Mouse (Mus musculus): ENCODE measurements at regions not wholly inside any gene's neighbourhood (a gene's known extent, or its start where the extent isn't known, plus 50 kb on each side); places are given as distances from the start of the nearest gene placed in this dataset.

DNA sequence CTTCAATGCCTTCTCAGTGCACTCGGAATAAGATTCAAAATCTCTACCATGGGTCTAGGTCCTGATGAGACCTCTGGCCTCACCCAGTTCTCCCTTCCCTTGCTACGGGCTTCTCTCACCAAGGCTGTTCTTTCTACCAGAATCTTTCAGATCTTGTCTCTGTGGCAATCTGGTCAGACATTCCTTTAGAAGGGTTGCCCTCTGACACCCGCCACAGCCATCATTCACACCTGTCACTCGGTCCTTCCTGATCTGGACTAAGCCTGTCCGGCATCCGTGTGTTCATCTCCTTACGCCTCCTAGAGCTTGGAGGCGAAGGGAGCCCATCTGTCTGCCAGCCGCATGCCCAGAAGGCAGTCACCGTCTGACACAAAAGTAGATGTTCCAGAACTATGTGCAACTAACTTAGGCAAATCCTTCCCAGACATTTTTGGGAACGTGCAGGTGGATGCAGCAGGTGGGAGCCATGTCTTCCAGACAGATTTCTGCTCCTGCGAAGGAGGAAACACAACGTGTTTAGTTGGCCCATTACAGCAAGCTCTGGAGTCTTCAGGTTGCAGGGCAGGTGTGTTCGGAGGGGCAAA lies 77.7 kb downstream of the Fam76b start:
- Histone ChIP-seq H3K4me2 (ENCODE audit: low read depth, low read length) (no peak overlapping the region), H3K4me3 (ENCODE audit: low read length) (no peak overlapping the region), H3K9ac (ENCODE audit: low read depth, low read length) (no peak overlapping the region), H3K9me3 (ENCODE audit: control insufficient read depth, low read length) (no peaks in the 10 kb centered on the region), H3K4me1 (ENCODE audit: control insufficient read depth, insufficient read depth, low read length) (no peaks in the 10 kb centered on the region), H3K27me3 (replicated peaks; ENCODE audit: control insufficient read depth, insufficient read depth, low read length) (no peaks in the 10 kb centered on the region), H3K36me3 (ENCODE audit: control insufficient read depth, insufficient read depth, low read length) (no peaks in the 10 kb centered on the region), H3K27ac (ENCODE audit: low read length) (no peak overlapping the region)
- no peak for ATAC-seq
- WGBS, result 84% methylated on average over 14 of the region's 14 CpGs

- no peak overlapping the region for H3K4me3 ChIP-seq (ENCODE audit: low read length)
- H3K27ac ChIP-seq (ENCODE audit: low read length), result no peak overlapping the region
- no peak for ATAC-seq
- no peaks in the 10 kb centered on the region for H3K9me3 ChIP-seq (ENCODE audit: control insufficient read depth, low read length)
- H3K4me1 ChIP-seq (ENCODE audit: control insufficient read depth, insufficient read depth, low read length), result no peaks in the 10 kb centered on the region
- no peak overlapping the region for H3K9ac ChIP-seq (ENCODE audit: low read depth, low read length)
- no peak overlapping the region for H3K4me2 ChIP-seq (ENCODE audit: low read depth, low read length)
- H3K27me3 ChIP-seq (replicated peaks; ENCODE audit: control insufficient read depth, insufficient read depth, low read length), result no peaks in the 10 kb centered on the region
- H3K36me3 ChIP-seq (ENCODE audit: control insufficient read depth, insufficient read depth, low read length), result no peaks in the 10 kb centered on the region
- 89% methylated on average over 6 of the region's 6 CpGs for WGBS
These were observed 79.2 kb downstream of the Fam76b start for GRCm38 (mm10) chr9:13906736-13907135.

DNA sequence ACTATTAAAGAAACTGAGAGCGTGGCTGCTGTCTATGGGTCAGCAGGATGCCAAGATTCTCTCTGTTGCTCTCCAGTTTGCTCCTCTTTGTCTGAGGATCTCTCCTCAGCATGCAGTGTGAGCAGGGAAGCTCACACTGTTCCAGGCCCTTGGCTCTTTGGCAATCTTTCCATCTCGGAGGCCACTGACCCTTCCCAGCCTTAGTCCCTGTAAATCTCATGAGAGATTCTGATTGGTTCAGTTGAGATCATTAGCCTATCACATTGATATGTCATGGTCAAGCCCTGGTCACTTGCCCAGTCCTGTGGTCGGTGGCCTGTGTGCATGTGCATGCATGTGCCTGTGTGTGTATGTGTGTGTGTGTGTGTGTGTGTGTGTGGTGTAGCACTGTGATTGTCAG lies 82.1 kb downstream of the Fam76b start:
- H3K27ac ChIP-seq (ENCODE audit: low read length), result no peak overlapping the region
- H3K9me3 ChIP-seq (ENCODE audit: control insufficient read depth, low read length), result no peaks in the 10 kb centered on the region
- no peaks in the 10 kb centered on the region for H3K36me3 ChIP-seq (ENCODE audit: control insufficient read depth, insufficient read depth, low read length)
- H3K4me3 ChIP-seq (ENCODE audit: low read length), result no peak overlapping the region
- H3K9ac ChIP-seq (ENCODE audit: low read depth, low read length), result no peak overlapping the region
- ATAC-seq, result no peak
- H3K4me1 ChIP-seq (ENCODE audit: control insufficient read depth, insufficient read depth, low read length), result no peaks in the 10 kb centered on the region
- H3K27me3 ChIP-seq (replicated peaks; ENCODE audit: control insufficient read depth, insufficient read depth, low read length), result no peaks in the 10 kb centered on the region
- no peak overlapping the region for H3K4me2 ChIP-seq (ENCODE audit: low read depth, low read length)
- WGBS, result 82% methylated on average over 3 of the region's 3 CpGs

GRCm38 (mm10) chr9:13910091-13910490 lies 82.6 kb downstream of the Fam76b start:
- H3K4me2 ChIP-seq (ENCODE audit: low read depth, low read length), result no peak overlapping the region
- ATAC-seq, result peak; percentile 31; the same call in 1 of the 2 replicates
- no peak overlapping the region for H3K9ac ChIP-seq (ENCODE audit: low read depth, low read length)
- no peaks in the 10 kb centered on the region for H3K9me3 ChIP-seq (ENCODE audit: control insufficient read depth, low read length)
- no peaks in the 10 kb centered on the region for H3K36me3 ChIP-seq (ENCODE audit: control insufficient read depth, insufficient read depth, low read length)
- H3K4me3 ChIP-seq (ENCODE audit: low read length), result no peak overlapping the region
- WGBS, result 63% methylated on average over 2 of the region's 2 CpGs
- H3K27me3 ChIP-seq (replicated peaks; ENCODE audit: control insufficient read depth, insufficient read depth, low read length), result no peaks in the 10 kb centered on the region
- H3K27ac ChIP-seq (ENCODE audit: low read length), result no peak overlapping the region
- H3K4me1 ChIP-seq (ENCODE audit: control insufficient read depth, insufficient read depth, low read length), result no peaks in the 10 kb centered on the region

GRCm38 (mm10) chr9:13913459-13913858 lies 85.9 kb downstream of the Fam76b start:
- H3K4me3 ChIP-seq (ENCODE audit: low read length), result no peak overlapping the region
- H3K9ac ChIP-seq (ENCODE audit: low read depth, low read length), result no peak overlapping the region
- H3K27ac ChIP-seq (ENCODE audit: low read length), result no peak overlapping the region
- H3K27me3 ChIP-seq (replicated peaks; ENCODE audit: control insufficient read depth, insufficient read depth, low read length), result no peaks in the 10 kb centered on the region
- ATAC-seq, result no peak
- 73% methylated on average over 3 of the region's 3 CpGs for WGBS
- H3K4me2 ChIP-seq (ENCODE audit: low read depth, low read length), result no peak overlapping the region
- no peaks in the 10 kb centered on the region for H3K4me1 ChIP-seq (ENCODE audit: control insufficient read depth, insufficient read depth, low read length)
- H3K9me3 ChIP-seq (ENCODE audit: control insufficient read depth, low read length), result no peaks in the 10 kb centered on the region
- no peaks in the 10 kb centered on the region for H3K36me3 ChIP-seq (ENCODE audit: control insufficient read depth, insufficient read depth, low read length)

- no peak overlapping the region for H3K9ac ChIP-seq (ENCODE audit: low read depth, low read length)
- no peak overlapping the region for H3K4me3 ChIP-seq (ENCODE audit: low read length)
- ATAC-seq, result no peak
- 84% methylated on average over 9 of the region's 9 CpGs for WGBS
- H3K27ac ChIP-seq (ENCODE audit: low read length), result no peak overlapping the region
- no peaks in the 10 kb centered on the region for H3K36me3 ChIP-seq (ENCODE audit: control insufficient read depth, insufficient read depth, low read length)
- no peaks in the 10 kb centered on the region for H3K27me3 ChIP-seq (replicated peaks; ENCODE audit: control insufficient read depth, insufficient read depth, low read length)
- no peaks in the 10 kb centered on the region for H3K4me1 ChIP-seq (ENCODE audit: control insufficient read depth, insufficient read depth, low read length)
- no peaks in the 10 kb centered on the region for H3K9me3 ChIP-seq (ENCODE audit: control insufficient read depth, low read length)
- H3K4me2 ChIP-seq (ENCODE audit: low read depth, low read length), result no peak overlapping the region
These were observed 86.6 kb downstream of the Fam76b start for GRCm38 (mm10) chr9:13914131-13914530.

GRCm38 (mm10) chr9:13914847-13915246 lies 87.3 kb downstream of the Fam76b start:
- Histone ChIP-seq H3K4me3 (ENCODE audit: low read length) (no peak overlapping the region), H3K4me2 (ENCODE audit: low read depth, low read length) (no peak overlapping the region), H3K9ac (ENCODE audit: low read depth, low read length) (no peak overlapping the region), H3K36me3 (ENCODE audit: control insufficient read depth, insufficient read depth, low read length) (no peaks in the 10 kb centered on the region), H3K27ac (ENCODE audit: low read length) (no peak overlapping the region), H3K9me3 (ENCODE audit: control insufficient read depth, low read length) (no peaks in the 10 kb centered on the region), H3K4me1 (ENCODE audit: control insufficient read depth, insufficient read depth, low read length) (no peaks in the 10 kb centered on the region), H3K27me3 (replicated peaks; ENCODE audit: control insufficient read depth, insufficient read depth, low read length) (no peaks in the 10 kb centered on the region)
- ATAC-seq, result no peak
- WGBS, result 84% methylated on average over 3 of the region's 3 CpGs

GRCm38 (mm10) chr9:13916837-13917236 lies 89.3 kb downstream of the Fam76b start:
- Histone ChIP-seq H3K4me1 (ENCODE audit: control insufficient read depth, insufficient read depth, low read length) (no peaks in the 10 kb centered on the region), H3K27me3 (replicated peaks; ENCODE audit: control insufficient read depth, insufficient read depth, low read length) (no peaks in the 10 kb centered on the region), H3K9ac (ENCODE audit: low read depth, low read length) (no peak overlapping the region), H3K27ac (ENCODE audit: low read length) (no peak overlapping the region), H3K36me3 (ENCODE audit: control insufficient read depth, insufficient read depth, low read length) (no peaks in the 10 kb centered on the region), H3K4me3 (ENCODE audit: low read length) (no peak overlapping the region), H3K4me2 (ENCODE audit: low read depth, low read length) (no peak overlapping the region), H3K9me3 (ENCODE audit: control insufficient read depth, low read length) (no peaks in the 10 kb centered on the region)
- 76% methylated on average over 7 of the region's 7 CpGs for WGBS
- ATAC-seq, result no peak

DNA sequence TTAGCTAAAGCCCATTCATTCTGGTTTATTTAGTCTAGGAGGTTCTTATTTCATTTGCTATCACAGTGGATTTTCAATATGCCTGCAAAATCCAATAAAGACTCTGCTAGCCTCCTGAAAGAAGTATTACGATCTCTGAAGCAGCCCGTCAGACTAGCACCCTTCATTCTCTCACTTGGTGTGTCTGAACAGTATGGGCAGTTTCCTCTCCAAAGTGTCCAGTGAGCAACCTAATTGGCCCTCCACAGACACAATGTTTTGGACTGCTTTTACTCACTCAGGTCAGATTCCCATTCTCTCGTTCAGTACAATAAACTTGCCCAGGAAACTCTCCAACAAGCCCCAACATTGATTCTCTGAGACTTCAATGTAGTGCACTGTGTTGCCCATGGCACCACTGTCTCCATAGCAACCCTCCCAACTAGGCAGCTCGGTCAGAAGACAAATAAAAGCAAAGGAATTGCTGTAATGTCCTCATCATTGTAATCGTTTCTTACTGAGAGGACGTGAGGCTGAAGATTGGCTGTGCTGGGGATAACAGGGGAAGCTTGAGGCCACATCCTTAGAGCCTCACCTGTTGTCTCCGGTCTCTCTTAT lies 91.2 kb downstream of the Fam76b start:
- H3K9me3 ChIP-seq (ENCODE audit: control insufficient read depth, low read length), result no peaks in the 10 kb centered on the region
- no peaks in the 10 kb centered on the region for H3K36me3 ChIP-seq (ENCODE audit: control insufficient read depth, insufficient read depth, low read length)
- no peak overlapping the region for H3K4me2 ChIP-seq (ENCODE audit: low read depth, low read length)
- no peaks in the 10 kb centered on the region for H3K4me1 ChIP-seq (ENCODE audit: control insufficient read depth, insufficient read depth, low read length)
- ATAC-seq, result no peak
- no peaks in the 10 kb centered on the region for H3K27me3 ChIP-seq (replicated peaks; ENCODE audit: control insufficient read depth, insufficient read depth, low read length)
- H3K27ac ChIP-seq (ENCODE audit: low read length), result no peak overlapping the region
- no peak overlapping the region for H3K4me3 ChIP-seq (ENCODE audit: low read length)
- WGBS, result 49% methylated on average over 7 of the region's 7 CpGs
- no peak overlapping the region for H3K9ac ChIP-seq (ENCODE audit: low read depth, low read length)

All from intestine, embryonic 16.5 days (tissue).